Mouse (Mus musculus): Measurements from ENCODE around the gene Atp9a. TPM values are rescaled to one million over a fixed set of nuclear protein-coding genes. Genes with fewer than 3 reads are reported as not detected.

Gene Atp9a
- polyA plus RNA-seq, 1 experiment: not detected

DNA sequence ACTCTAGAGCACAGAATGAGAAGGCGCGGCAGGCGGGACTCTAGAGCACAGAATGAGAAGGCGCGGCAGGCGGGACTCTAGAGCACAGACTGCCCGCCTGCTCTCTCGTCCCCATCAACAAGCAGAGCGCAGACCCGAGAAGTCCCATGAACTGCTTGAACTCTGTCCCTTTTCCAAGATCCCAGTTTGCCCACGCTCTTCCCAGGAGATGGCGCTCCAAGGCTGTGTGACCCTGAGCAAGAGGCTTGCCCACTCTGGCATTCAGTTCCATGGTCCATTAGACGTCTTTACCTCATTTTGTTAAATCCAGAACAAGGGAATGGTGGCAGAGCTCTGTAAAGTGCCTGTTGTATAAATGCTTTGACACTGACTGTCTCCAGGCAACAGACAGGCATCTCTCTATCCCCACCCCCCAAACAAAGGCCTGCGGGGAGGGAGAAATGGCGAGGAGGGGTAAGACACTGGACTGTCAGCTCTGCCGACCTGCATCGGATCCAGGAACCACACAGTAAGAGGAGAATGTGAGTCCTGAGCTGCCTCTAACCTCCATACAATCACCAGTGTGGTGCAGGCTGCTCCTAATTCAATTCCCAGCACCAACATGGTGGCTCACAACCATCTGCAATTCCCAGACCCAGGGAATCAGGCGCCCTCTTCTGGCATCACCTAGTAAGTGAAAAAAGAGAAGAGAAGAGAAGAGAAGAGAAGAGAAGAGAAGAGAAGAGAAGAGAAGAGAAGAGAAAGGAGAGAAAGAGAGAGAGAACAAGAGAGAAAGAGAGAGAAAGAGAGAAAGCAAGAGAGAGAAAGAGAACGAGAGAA lies 62.6 kb downstream of the Atp9a start:
- Histone ChIP-seq H3K4me1 (ENCODE audit: control insufficient read depth, insufficient read depth, low read length) (peaks cover 21% of the 10 kb centered on the region), H3K4me3 (ENCODE audit: insufficient read depth, low read depth, low read length) (no peak overlapping the region), H3K27ac (ENCODE audit: insufficient read depth, low read depth, low read length) (no peak overlapping the region)
- 48% methylated on average over 19 of the region's 19 CpGs for WGBS
- no peak for TF ChIP-seq CTCF (IDR thresholded peaks at IDR 0.05; ENCODE audit: insufficient read depth, low read depth, low read length)
- TF ChIP-seq POLR2A (IDR thresholded peaks at IDR 0.05; ENCODE audit: insufficient read depth, low read depth, low read length): no peak

DNA sequence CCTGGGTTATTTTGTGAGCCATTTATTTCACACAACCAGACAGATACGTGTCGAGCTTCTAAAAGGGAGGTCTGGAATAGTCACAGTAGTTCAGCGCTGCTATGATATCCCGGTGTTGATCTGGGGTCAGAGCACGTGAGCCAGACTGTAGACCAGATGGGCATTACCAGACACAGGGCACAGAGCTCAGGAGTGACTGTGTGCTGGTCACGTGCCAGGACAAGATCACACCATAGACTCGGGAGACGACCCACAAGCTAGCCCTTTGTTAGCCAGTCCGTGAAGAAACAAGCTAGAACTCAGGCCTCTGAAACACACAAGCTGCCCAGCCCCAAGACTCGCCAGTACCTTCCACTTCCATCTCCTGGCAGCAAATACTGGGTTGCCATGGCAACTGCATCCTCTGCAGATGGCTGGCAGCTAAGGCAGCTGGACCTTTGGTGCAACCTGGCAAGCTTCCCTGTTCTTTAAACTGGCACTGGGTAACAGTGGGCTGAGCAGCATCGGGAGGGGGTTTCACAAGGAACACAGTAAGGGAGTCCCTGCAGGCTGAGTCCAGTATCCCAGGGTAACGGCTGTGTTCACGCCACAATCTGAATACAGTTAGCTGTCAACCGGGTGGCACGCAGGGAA lies 63.4 kb downstream of the Atp9a start:
- Histone ChIP-seq H3K27ac (ENCODE audit: insufficient read depth, low read depth, low read length) (no peak overlapping the region), H3K4me3 (ENCODE audit: insufficient read depth, low read depth, low read length) (no peak overlapping the region), H3K4me1 (ENCODE audit: control insufficient read depth, insufficient read depth, low read length) (peaks cover 18% of the 10 kb centered on the region)
- no peak for TF ChIP-seq POLR2A (IDR thresholded peaks at IDR 0.05; ENCODE audit: insufficient read depth, low read depth, low read length)
- no peak for TF ChIP-seq CTCF (IDR thresholded peaks at IDR 0.05; ENCODE audit: insufficient read depth, low read depth, low read length)
- WGBS: 54% methylated on average over 15 of the region's 15 CpGs

DNA sequence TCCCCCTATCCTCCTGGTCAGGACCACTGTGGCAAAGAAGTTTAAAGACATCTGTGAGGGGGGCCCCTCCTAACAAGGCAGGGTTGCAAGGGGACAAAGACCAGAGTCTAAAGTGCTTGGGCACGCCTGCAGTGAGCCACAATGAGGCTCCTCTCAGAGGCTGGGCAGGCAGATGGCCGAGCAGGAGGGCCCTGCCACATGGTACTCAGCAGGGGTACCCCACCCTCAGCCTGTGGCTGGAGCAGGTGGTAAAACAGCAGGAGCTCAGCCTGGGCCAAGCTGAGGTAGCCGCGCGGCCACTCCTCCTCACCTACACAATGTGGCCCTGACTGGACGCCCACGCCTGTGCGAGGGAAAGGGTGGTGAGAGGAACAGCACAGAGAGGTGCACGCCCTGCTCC lies 64.6 kb downstream of the Atp9a start:
- Histone ChIP-seq H3K27ac (ENCODE audit: insufficient read depth, low read depth, low read length) (no peak overlapping the region), H3K4me1 (ENCODE audit: control insufficient read depth, insufficient read depth, low read length) (peaks cover 12% of the 10 kb centered on the region), H3K4me3 (ENCODE audit: insufficient read depth, low read depth, low read length) (no peak overlapping the region)
- WGBS: 84% methylated on average over 9 of the region's 9 CpGs
- TF ChIP-seq POLR2A (IDR thresholded peaks at IDR 0.05; ENCODE audit: insufficient read depth, low read depth, low read length): no peak
- TF ChIP-seq CTCF (IDR thresholded peaks at IDR 0.05; ENCODE audit: insufficient read depth, low read depth, low read length): no peak

DNA sequence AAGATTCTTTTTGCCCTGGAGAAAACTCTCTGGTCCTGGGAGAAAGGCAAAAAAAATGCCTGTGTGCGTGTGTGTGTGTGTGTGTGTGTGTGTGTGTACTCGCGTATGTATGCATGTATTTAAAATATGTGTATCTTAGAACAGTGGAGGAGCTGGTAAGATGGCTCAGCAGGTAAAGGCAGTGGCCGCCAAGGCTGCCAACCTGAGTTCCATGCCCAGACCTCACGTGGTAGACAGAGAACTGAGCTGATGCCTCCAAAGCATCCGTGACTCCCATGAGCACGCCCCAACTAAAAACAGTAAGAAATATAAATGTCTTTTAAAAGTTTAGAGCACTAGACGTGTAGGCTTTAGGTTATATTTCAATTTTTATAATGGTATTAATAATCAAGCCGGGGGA lies 70.5 kb downstream of the Atp9a start:
- Histone ChIP-seq H3K4me1 (ENCODE audit: control insufficient read depth, insufficient read depth, low read length) (no peaks in the 10 kb centered on the region), H3K4me3 (ENCODE audit: insufficient read depth, low read depth, low read length) (no peak overlapping the region)
- WGBS: 93% methylated on average over 9 of the region's 9 CpGs

DNA sequence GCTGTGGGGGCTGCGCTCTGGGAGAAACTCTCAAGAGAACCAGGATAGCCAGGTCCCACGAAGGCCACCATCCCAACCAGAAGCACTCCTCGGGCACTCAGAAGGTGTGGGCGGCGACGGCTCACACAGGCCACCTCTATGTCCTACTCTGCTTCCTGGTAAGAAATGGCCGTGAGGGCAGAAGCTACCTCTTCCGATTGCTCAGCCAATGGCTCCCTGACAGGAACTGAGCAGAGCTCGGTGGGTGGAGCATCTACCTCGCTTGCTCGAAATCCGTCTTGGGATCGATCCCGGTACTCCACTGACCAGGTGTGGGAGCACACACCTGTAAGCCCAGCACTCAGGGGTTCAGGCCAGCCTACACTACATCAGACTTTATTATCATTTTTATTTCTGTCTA lies 72.0 kb downstream of the Atp9a start:
- Histone ChIP-seq H3K4me3 (ENCODE audit: insufficient read depth, low read depth, low read length) (no peak overlapping the region), H3K27ac (ENCODE audit: insufficient read depth, low read depth, low read length) (no peak overlapping the region), H3K4me1 (ENCODE audit: control insufficient read depth, insufficient read depth, low read length) (no peaks in the 10 kb centered on the region)
- TF ChIP-seq POLR2A (IDR thresholded peaks at IDR 0.05; ENCODE audit: insufficient read depth, low read depth, low read length) (no peak), CTCF (IDR thresholded peaks at IDR 0.05; ENCODE audit: insufficient read depth, low read depth, low read length) (no peak)
- 93% methylated on average over 14 of the region's 14 CpGs for WGBS

More for the DNA sequence above, 70.5 kb downstream of the Atp9a start:
- no peak for TF ChIP-seq CTCF (IDR thresholded peaks at IDR 0.05; ENCODE audit: insufficient read depth, low read depth, low read length)
- no peak for TF ChIP-seq POLR2A (IDR thresholded peaks at IDR 0.05; ENCODE audit: insufficient read depth, low read depth, low read length)
- H3K27ac ChIP-seq (ENCODE audit: insufficient read depth, low read depth, low read length): no peak overlapping the region

DNA sequence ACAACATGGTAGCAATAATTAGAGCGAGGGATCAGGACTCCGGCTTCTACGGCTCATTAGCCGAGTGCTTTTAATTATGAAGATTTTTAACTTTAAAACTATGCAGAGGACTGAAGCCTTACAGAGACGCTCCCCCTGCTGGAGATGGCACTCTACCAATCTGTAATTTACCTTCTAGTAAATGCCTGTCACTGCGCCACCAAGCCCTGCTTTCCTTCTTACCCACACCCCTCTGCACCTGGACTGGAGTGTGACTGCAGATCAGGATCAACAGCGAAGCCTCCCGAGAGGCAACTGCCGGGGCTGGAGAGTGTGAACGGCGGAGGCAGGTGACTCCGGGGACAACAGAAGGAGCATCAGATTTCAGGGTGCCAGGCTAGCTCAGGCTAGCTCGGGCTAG lies 72.4 kb downstream of the Atp9a start:
- Histone ChIP-seq H3K4me3 (ENCODE audit: insufficient read depth, low read depth, low read length) (no peak overlapping the region), H3K4me1 (ENCODE audit: control insufficient read depth, insufficient read depth, low read length) (no peaks in the 10 kb centered on the region), H3K27ac (ENCODE audit: insufficient read depth, low read depth, low read length) (no peak overlapping the region)
- TF ChIP-seq CTCF (IDR thresholded peaks at IDR 0.05; ENCODE audit: insufficient read depth, low read depth, low read length) (no peak), POLR2A (IDR thresholded peaks at IDR 0.05; ENCODE audit: insufficient read depth, low read depth, low read length) (no peak)
- WGBS: 66% methylated on average over 13 of the region's 13 CpGs

DNA sequence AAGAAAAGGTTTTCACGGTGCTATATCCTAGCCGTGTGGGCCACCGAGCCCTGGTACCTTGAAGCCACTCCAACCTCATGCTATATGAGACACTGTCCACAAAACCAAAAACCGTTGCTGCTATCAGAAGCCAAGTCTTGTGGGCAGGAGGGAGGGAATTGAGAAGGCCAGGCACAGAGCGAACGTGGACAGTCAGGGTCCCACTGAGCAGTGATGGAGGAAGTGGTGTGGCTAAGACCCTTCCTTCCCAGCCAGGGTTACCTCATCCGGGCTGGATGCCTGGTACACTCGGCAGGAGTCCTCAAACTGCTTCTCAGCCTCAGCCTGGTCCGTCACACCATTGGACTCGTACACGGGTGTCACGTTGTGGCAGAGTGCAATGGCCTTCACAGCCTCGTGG lies 74.5 kb downstream of the Atp9a start:
- 0 out of 2 replicates have a peak, but pooled peaks cover 3% of the 10 kb centered on the region for H3K4me1 ChIP-seq (ENCODE audit: control insufficient read depth, insufficient read depth, low read length)
- TF ChIP-seq POLR2A (IDR thresholded peaks at IDR 0.05; ENCODE audit: insufficient read depth, low read depth, low read length) (no peak), CTCF (IDR thresholded peaks at IDR 0.05; ENCODE audit: insufficient read depth, low read depth, low read length) (no peak)
- WGBS: 88% methylated on average over 13 of the region's 13 CpGs
- no peak overlapping the region for H3K27ac ChIP-seq (ENCODE audit: insufficient read depth, low read depth, low read length)
- no peak overlapping the region for H3K4me3 ChIP-seq (ENCODE audit: insufficient read depth, low read depth, low read length)

DNA sequence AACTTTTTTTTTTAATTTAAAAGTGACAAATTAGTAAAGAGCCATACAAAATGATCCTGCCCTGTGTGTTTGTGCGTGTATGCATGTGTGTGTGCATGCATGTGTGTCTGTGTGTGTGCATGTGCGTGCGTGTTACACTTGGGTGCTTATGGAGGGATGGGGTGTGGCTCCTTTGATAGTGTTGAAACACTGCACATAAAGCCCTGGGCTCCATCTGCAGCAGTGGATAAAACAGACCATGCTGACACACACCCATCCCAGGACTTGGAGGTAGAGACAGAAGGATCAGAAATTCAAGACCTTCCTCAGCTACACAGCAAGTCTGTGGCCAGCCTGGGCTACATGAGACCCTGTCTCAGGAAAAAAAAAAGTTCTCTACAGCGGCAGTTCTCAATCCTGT lies 76.5 kb downstream of the Atp9a start:
- 91% methylated on average over 4 of the region's 4 CpGs for WGBS
- Histone ChIP-seq H3K27ac (ENCODE audit: insufficient read depth, low read depth, low read length) (no peak overlapping the region), H3K4me1 (ENCODE audit: control insufficient read depth, insufficient read depth, low read length) (0 out of 2 replicates have a peak, but pooled peaks cover 3% of the 10 kb centered on the region), H3K4me3 (ENCODE audit: insufficient read depth, low read depth, low read length) (no peak overlapping the region)
- TF ChIP-seq POLR2A (IDR thresholded peaks at IDR 0.05; ENCODE audit: insufficient read depth, low read depth, low read length): no peak

DNA sequence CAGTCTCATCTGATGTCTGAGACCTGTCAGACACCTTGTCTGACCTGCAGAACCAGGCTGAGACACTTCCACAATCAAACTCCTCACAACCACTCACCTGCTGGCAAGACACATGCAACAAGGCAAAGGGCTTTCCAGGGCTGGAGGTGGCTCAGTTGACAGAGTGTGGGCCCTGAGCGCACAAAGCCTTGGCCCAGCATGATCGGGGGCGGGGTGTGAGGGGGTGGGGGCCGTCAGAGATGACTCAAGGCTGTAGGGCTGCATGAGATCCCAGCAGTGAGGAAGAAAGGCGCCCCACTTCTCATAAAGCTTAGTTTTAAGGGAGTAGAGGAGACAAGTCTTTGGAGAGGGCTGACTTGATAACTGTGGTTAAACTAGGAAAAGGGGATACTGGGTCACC lies 78.5 kb downstream of the Atp9a start:
- TF ChIP-seq CTCF (IDR thresholded peaks at IDR 0.05; ENCODE audit: insufficient read depth, low read depth, low read length) (no peak), POLR2A (IDR thresholded peaks at IDR 0.05; ENCODE audit: insufficient read depth, low read depth, low read length) (no peak)
- H3K27ac ChIP-seq (ENCODE audit: insufficient read depth, low read depth, low read length): no peak overlapping the region
- H3K4me1 ChIP-seq (ENCODE audit: control insufficient read depth, insufficient read depth, low read length): 0 out of 2 replicates have a peak, but pooled peaks cover 3% of the 10 kb centered on the region
- WGBS: 60% methylated on average over 5 of the region's 5 CpGs
- no peak overlapping the region for H3K4me3 ChIP-seq (ENCODE audit: insufficient read depth, low read depth, low read length)
